Mouse (Mus musculus) lung, postnatal 36 days (tissue): ENCODE measurements around the gene Sdk1.

Source experiments
- DNase-seq: peaks from one replicate; pipeline ENCODE4 v3.0.0; 2022; ENCODE audit warnings: mixed read lengths

The Sdk1 gene

DNA sequence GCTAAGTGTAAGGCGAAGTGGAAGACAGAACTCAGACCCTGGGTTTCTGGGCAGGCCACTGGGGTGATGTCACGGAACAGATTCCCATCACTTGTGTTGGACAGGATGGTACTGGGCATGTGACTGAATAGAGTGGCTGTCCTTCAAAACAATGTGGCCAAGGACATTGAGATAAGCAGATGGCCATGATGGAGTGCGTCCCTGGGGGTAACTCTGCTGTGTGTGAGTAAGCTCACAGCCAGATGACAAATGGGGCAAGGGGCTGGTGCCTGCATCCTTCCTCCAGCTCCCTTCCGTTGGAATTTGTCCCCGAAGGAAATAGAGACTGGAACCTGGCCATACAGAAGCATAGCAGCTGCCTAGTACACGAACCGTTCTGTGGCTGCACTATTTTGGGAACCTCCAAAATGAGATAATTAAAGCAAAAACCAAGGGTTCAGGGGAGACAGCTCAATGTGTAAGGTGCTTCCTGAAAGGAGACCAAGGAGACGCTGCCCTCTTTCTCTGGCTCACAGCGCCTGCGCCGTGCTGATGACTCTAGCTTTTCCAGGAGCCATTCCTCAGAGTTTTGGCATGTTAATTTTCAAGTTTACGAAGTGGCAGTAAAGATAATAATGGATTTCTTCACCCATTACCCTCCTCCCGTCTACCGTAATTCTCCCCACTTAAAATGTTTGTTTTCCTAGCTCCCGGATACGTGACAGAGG lies 661.4 kb downstream of the Sdk1 start:
- no peak for DNase-seq

DNA sequence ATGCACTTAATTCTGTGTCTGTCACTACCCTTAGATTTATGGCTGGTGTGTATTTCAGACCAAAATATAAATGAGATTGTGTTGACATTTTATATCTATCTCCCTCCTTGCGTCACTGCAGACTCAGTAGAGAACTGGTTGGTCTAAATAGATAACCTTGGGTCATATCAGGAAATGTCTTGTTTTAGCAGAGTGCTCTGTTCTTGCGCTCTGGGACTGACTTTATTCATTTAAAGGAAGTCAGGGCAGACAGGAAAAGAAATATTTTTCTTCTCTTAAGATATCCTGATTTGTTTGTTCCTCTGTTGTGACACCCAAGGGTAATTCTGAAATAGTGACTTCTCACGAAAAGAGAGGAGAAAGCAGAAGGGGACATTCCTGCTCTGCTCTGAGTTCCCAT lies 669.2 kb downstream of the Sdk1 start:
- no peak for DNase-seq

DNA sequence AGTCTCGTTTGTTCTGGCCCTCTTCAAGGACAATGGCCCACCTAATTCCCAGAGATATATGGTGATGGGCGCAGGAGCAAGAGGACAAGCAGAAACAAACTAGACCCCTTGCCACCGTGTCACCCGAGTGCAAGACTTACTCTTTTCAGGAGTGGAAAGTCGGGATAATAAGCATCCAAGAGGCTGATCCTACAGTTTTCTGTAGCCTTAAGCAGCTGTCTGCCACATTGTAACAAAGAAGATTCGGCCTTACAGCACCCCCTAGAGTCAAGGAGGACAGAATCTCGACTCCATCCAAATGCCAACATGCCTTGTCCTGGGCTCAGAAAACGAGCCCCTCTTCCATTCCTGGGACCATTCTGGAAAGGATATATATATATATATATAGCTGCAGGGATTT lies 669.6 kb downstream of the Sdk1 start:
- DNase-seq: peak; percentile 11

DNA sequence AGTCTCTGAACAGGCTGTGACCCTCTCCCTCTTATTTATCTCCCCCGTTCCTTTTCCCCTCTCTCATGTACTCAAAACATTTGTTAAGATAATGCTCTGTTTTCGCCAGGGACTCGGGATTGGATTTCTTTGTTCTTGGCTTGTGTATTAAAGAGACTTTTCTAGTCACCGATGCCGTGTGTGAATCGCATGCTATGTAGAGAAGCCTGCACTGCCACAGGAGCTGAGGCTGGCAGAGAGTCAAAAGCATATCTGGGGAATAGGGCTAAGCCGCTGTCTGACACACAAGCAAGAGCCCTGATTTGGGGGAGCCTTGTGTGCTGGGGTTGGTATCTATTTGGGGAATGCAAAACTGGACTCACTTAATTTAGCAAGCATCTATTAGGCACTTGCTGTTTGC lies 671.6 kb downstream of the Sdk1 start:
- DNase-seq: no peak

- DNase-seq: peak; percentile 28
These were observed 675.7 kb downstream of the Sdk1 start for GRCm38 (mm10) chr5:141916954-141917353.

GRCm38 (mm10) chr5:141939000-141939399 lies 697.7 kb downstream of the Sdk1 start:
- DNase-seq: no peak

DNA sequence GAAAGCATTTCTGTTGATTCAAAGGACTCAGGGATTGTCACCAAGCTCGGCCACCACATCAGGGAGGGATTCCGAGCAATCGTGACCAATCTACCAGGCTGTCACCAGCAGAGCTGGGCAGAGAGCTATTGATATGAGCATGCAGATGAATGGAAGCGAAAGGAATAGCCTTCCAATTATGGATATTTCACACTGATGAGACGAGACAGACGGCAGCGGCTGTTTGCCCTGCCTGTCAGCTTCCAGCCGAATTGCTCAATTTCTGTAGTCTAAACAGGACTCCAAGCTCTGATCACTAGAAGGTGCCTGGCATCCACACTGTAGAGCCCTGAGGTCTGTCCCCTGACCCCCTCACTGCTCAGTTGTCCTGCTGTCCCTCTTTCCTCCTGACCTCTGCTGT lies 699.3 kb downstream of the Sdk1 start:
- DNase-seq: peak; percentile 22

DNA sequence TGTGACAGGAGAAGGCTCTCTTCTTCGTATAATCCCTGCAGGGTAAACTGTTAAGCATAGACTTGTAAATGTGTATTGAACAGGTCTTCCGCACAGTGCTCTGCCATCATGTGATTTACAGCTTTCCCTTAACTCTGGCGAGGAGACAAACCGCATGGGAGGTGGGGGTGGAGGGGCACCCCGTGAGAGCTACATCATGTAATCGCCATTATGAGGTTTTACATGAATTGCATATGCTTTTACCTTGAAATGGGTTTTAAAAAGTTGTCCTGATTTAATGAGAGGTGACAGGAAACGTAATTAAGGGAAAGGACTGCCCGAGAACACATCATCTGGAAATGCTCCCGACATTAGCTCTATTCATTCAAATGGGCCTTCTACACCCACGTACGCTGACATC lies 709.5 kb downstream of the Sdk1 start:
- DNase-seq: no peak

DNA sequence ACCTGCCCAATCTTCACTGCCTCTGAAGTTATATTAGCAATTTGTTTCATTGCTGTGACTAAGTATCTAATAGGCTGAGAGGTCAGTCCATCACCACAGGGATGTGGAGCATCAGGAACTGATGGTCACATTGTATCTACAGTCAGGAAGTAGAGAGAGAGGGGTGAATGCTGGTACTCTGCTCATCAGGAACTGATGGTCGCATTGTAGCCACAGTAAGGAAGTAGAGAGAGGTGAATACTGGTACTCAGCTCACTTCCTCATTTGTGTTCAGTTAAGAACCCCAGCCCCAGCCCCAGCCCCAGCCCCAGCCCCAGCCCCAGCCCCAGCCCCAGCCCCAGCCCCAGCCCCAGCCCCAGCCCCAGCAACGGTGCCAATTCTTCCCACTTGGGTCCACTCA lies 711.0 kb downstream of the Sdk1 start:
- DNase-seq: no peak

DNA sequence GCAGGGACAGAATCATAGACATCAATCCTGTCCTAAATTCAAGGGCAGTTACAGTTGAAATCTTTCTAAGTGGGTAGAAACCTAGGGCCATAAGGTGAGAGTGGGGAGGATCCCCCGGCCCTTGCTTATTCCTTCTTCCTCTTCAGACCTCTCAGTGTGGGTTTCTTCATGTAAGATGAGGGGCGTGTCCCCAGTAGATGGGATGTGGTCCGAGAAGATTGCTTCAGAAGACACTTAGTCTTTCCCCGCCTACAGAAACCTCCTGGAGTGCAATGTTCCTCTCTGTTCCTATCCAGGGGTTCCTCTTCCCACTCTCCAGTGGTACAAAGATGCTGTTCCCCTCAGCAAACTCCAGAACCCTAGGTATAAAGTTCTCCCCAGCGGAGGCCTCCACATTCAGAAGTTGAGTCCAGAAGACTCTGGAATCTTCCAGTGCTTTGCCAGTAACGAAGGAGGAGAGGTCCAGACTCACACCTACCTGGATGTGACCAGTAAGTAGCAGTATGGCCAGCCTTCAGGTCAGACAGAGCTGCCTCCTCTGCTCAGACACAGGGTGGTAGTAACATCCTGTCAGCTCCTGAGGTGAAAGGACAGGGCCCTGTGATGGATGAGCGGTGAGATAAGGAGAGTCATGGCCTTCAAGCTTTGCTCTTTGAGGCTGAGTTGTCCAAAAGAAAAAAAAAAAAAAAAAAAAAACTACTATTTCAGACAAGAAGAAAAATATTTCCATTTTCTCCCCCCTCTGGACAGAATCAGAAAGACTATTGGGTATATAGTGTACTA lies 711.6 kb downstream of the Sdk1 start:
- peak; percentile 6 for DNase-seq

DNA sequence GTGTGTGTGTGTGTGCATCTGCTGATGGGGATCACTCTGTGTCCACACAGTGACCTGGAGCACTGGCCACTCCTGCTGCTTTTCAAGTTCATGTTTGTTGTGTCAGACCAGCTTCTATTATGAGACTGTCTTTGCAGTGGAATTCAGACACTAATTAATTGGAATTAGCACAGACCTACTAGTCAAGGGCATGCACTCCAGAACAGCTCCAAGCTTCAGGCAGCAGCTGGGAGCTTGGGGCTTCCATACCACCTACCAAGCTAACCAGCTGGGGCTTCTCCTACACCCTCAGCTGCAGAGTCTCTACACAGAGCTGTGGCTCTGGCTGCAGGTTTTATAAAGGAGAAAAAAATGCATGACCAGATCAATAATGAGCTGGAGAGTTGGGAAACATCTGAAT lies 729.8 kb downstream of the Sdk1 start:
- DNase-seq: no peak

- no peak for DNase-seq
These were observed 738.2 kb downstream of the Sdk1 start for GRCm38 (mm10) chr5:141979511-141979910.

- no peak for DNase-seq
These were observed 739.5 kb downstream of the Sdk1 start for GRCm38 (mm10) chr5:141980746-141981145.

DNA sequence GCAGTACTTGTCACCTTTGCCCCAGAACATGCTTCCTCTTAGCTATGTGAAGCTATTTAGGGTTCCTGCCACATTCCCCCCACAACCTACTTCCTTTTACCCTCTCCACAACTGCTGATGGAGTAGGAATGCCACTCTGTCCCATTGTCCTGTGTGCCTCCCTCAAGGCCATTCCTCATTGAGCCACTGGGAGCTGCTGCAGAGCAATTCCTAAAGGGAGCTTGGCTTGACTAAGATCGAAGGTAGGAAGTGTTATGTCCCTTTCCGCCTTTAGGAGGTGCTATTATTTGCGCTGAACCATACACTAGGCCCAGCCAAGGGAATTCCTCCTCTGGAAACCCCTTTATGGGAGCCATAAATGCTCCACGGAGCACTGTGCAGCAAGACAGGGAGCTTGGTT lies 743.0 kb downstream of the Sdk1 start:
- no peak for DNase-seq

- peak; percentile 81 for DNase-seq
These were observed 743.7 kb downstream of the Sdk1 start for GRCm38 (mm10) chr5:141985003-141985402.

DNA sequence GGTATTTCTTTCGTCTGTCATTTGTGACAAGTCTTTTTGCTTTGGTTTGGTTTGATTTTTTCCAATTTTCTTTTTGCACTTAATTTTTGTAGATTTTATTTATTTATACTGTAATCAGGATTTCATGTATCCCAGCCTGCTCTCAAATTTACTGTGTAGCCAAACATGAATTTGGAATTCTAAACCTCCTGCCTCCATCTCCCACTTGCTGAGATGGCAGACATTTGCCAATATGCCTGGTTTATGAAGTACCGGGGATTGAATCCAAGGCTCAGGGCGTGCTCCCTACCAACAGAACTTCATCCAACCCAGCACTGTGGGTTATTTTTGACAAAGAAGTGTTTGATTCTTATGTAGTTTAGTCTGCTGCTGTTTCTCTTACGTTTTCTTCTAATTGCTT lies 744.3 kb downstream of the Sdk1 start:
- no peak for DNase-seq

DNA sequence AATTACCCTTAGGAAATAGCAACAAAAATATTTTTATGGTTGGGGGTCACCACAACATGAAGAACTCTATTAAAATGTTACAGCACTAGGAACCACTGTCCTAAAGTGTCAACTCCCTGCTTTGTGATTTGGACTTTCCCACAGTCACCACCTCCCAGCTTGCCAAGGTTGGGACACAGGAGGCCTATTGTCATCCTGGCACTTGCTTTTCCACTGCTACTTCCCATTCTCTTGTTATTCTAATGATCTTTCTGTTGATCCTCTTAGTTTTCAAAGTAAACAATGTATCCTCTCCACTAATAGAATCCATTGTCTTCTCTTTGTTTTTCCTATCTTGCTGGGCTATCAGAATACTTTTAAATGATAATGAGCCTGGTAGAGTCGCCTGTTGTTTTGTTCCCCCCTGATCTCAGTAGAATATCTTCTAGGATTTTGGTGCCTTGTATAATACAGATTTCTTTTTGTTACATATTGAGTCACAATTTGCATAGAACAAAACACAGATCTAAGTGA lies 746.1 kb downstream of the Sdk1 start:
- no peak for DNase-seq

DNA sequence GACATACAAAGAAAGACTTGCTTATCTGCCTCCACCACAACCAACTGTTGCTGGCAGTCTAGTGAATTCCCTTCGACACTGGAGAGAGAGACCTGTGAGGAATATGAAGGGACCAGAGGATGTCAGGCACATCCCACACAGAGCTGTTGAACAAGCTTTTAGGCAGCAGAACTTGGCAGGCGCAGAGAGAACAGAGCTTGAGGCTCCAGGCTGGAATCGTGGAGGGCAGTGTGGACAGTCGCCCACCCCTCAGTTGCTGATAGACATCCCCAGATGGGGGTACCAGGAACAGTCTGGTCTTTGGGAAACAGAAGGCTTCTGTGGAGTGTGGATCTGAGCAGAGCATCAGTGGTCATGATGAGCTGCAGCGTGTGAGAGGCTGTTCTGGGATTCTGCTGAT lies 747.4 kb downstream of the Sdk1 start:
- DNase-seq: no peak

DNA sequence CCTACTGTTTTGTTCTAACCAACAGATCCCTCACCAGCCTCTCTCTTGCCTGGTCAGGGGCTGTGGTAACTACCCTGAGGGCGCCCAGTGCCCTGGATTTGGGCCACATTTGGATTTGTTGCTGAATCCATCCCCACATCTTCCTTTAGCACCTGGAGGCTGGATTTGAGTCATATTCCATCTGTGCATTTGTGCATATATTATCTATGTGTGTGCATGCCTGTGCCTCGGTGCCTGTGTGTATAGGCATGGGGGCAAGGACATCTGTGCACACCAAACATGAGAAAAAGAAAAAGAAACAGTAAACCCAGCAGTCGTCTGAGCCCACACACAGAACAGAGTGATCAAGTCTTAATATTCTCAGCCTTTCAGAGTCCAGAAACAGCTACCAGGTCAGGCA lies 752.9 kb downstream of the Sdk1 start:
- no peak for DNase-seq

DNA sequence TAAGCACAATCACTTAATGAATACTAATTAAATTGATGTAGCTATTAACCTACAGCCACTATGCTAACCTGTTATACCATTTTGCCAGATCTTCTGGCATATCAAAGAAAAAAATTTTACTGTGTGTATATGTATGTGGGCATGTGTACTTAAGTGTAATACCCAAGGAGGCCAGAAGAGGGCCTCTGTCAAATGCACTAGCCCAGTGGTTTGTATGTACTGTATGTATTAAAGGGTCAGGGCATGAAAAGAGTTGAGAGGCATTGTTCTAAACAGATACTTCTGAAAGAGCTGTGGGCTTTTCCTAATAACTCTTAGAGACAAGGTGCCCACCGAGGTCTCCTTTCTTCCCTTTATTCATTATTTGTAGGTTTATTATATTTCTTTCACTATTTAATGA lies 759.0 kb downstream of the Sdk1 start:
- DNase-seq: no peak

- no peak for DNase-seq
These were observed 759.8 kb downstream of the Sdk1 start for GRCm38 (mm10) chr5:142001131-142001530.

DNA sequence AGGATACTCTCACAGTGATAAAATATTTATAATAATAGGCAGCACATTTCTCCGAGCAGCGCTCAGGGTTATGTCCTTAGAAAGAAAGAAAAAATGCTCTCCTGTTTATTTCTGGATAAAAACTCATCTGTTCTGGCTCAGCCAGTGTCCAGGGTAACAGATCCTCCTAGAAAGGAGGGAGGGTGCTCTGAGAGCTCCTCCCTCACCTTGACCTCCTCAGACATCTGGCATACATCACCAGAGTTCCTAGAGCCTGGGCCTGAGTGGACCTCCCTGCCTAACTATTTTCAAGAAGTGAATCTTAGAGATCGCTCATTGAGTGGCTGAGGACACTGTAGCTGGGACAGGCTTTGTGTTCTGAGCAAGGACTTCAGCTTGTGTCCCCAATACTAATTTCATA lies 760.7 kb downstream of the Sdk1 start:
- no peak for DNase-seq

DNA sequence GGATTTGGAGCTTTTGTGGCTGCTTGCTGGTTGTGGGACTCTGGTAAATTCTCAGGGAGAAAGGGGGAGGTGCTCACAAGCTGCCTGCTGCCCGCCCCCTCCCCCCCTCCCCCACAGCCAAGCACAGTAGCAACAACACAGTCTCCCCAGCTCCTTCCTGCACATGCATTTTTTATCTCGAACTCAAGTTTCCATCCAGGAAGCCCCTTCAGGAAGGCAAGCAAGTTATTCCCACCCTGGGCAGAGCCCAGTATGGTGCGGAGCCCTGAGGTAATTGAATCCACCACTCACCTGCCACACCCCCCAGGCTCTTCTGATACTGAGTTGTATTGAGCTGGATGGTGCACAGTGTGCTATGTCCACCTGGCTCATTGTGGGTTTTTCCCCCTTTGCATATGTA lies 768.9 kb downstream of the Sdk1 start:
- DNase-seq: no peak

DNA sequence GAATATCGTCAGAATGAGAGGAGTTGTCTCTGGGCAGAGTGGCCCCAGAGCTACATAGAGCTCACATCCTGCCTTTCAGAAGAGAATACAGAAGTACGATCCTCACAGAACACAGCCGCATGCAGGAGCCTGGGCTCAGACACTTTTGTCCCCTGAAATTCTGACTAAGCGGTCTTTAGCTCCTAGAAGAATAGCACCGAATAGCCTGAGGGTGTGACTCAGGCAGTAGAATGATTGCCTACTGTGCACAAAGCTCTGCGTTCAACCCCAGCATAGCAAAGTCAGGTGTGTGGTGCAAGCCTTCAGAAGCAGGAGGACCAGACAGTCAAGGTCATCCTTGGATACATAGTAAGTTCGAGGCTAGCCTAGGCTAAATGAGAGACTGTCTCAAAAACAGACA lies 775.7 kb downstream of the Sdk1 start:
- DNase-seq: no peak
